In genomic region chr11:12037075-12037686, GRCm38 (mm10) we compare ENCODE assay signal across 9 mouse cellular contexts. TPM values are rescaled to one million over a fixed set of nuclear protein-coding genes. Genes with fewer than 3 reads are reported as not detected.
DNase-seq lines count a peak whose midpoint lies in the region; ATAC-seq lines count a peak whose summit lies in the region.
"Had no signal": no experiment of that assay in that cellular context is flagged by ENCODE, and none has a peak within 500 bp of the region (broad histone marks: within the 10 kb centered on the region; RNA-seq: fewer than 3 reads in every experiment).

No protein-coding gene starts in this region.

- peak; percentile 73 for DNase-seq in Muller cell, postnatal 12 days (ENCODE audit: inconsistent ontology term)
- DNase-seq in layer of hippocampus, postnatal 25 days (ENCODE audit: extremely low spot score in 1 of 2, low spot score in 1 of 2) = no peak

- peak overlapping the region; percentile 79 for H3K9ac ChIP-seq in intestine, embryonic 15.5 days
- H3K9ac ChIP-seq in liver, embryonic 16.5 days (ENCODE audit: low read depth, low read length) = peak overlapping the region; percentile 67
- H3K9ac ChIP-seq in neural tube, embryonic 13.5 days = peak overlapping the region; percentile 78

- H3K4me2 ChIP-seq in intestine, embryonic 15.5 days (replicated peaks) = peak overlapping the region; percentile 62
- H3K4me2 ChIP-seq in liver, embryonic 16.5 days (ENCODE audit: low read depth, low read length) = peak overlapping the region; percentile 60
- H3K4me2 ChIP-seq in neural tube, embryonic 13.5 days = peak overlapping the region; percentile 56

- peak overlapping the region; percentile 87 for H3K27ac ChIP-seq in intestine, embryonic 15.5 days
- H3K27ac ChIP-seq in liver, embryonic 16.5 days (ENCODE audit: low read length) = peak overlapping the region; percentile 62
- H3K27ac ChIP-seq in neural tube, embryonic 13.5 days (replicated peaks) = peak overlapping the region; percentile 78

- peak overlapping the region; percentile 61 for H3K4me3 ChIP-seq in intestine, embryonic 15.5 days (replicated peaks)
- peak overlapping the region; percentile 65 for H3K4me3 ChIP-seq in liver, embryonic 16.5 days (ENCODE audit: low read depth, low read length)
- H3K4me3 ChIP-seq in neural tube, embryonic 13.5 days = peak overlapping the region; percentile 57

- no peaks in the 10 kb centered on the region for H3K36me3 ChIP-seq in intestine, embryonic 15.5 days
- H3K36me3 ChIP-seq in liver, embryonic 16.5 days (ENCODE audit: control insufficient read depth, insufficient read depth) = no peaks in the 10 kb centered on the region
- no peaks in the 10 kb centered on the region for H3K36me3 ChIP-seq in neural tube, embryonic 13.5 days

- WGBS in intestine, embryonic 15.5 days = under 1% methylated on average over 73 of the region's 93 CpGs
- 2% methylated on average over 72 of the region's 93 CpGs for WGBS in liver, embryonic 16.5 days (ENCODE audit: insufficient replicate concordance)
- under 1% methylated on average over 55 of the region's 93 CpGs for WGBS in neural tube, embryonic 13.5 days

- no peaks in the 10 kb centered on the region for H3K4me1 ChIP-seq in intestine, embryonic 15.5 days (replicated peaks)
- H3K4me1 ChIP-seq in liver, embryonic 16.5 days (ENCODE audit: control insufficient read depth, low read depth, low read length) = no peaks in the 10 kb centered on the region; the same call in 1 of the 2 replicates
- H3K4me1 ChIP-seq in neural tube, embryonic 13.5 days (replicated peaks) = peaks cover 9% of the 10 kb centered on the region

- peaks cover 56% of the 10 kb centered on the region for H3K27me3 ChIP-seq in intestine, embryonic 15.5 days (replicated peaks)
- peaks cover 79% of the 10 kb centered on the region for H3K27me3 ChIP-seq in liver, embryonic 16.5 days (ENCODE audit: control insufficient read depth, insufficient read depth, low read depth, low read length)
- H3K27me3 ChIP-seq in neural tube, embryonic 13.5 days = peaks cover 98% of the 10 kb centered on the region

- peak; percentile 22; the same call in 1 of the 2 replicates for ATAC-seq in common myeloid progenitor, adult 5-6 weeks (replicated peaks; ENCODE audit: low read depth, poor library complexity, severe bottlenecking)
- peak; percentile 36 for ATAC-seq in granulocyte monocyte progenitor cell, adult 5-6 weeks (replicated peaks; ENCODE audit: poor library complexity, severe bottlenecking)
- peak; percentile 85 for ATAC-seq in intestine, embryonic 15.5 days
- ATAC-seq in liver, embryonic 16.5 days (ENCODE audit: low read depth) = peak; percentile 75
- ATAC-seq in neural tube, embryonic 13.5 days (ENCODE audit: low read depth) = peak; percentile 64
- ATAC-seq in frontal cortex, adult (ENCODE audit: low TSS enrichment) = no peak

- H3K9me3 ChIP-seq in intestine, embryonic 15.5 days = no peaks in the 10 kb centered on the region
- H3K9me3 ChIP-seq in liver, embryonic 16.5 days (replicated peaks; ENCODE audit: control insufficient read depth, low read length) = no peaks in the 10 kb centered on the region
- no peaks in the 10 kb centered on the region for H3K9me3 ChIP-seq in neural tube, embryonic 13.5 days

RNA-seq across cellular contexts. Expression of gene Grb10, which starts 1.3 kb away (rescaled TPM):
- 16.7 and 20.0 TPM in 2 replicates for total RNA-seq in common myeloid progenitor, adult 5-6 weeks (2017)
- total RNA-seq in granulocyte monocyte progenitor cell, adult 5-6 weeks (2014; fragmentation: Nextera tagmentation) = 11.2 and 20.5 TPM in 2 replicates
- 7.2 and 8.4 TPM in 2 replicates for total RNA-seq in granulocyte monocyte progenitor cell, adult 5-6 weeks (2017)
- polyA plus RNA-seq in intestine, embryonic 15.5 days (2015; fragmentation: Nextera tagmentation; extraction: Ambion mirVana) = 313 and 347 TPM in 2 replicates
- polyA plus RNA-seq in liver, embryonic 16.5 days (2015; fragmentation: Nextera tagmentation; extraction: Ambion mirVana) = 209 and 240 TPM in 2 replicates
- polyA plus RNA-seq in neural tube, embryonic 13.5 days (2015; fragmentation: Nextera tagmentation; extraction: Ambion mirVana) = 133 and 154 TPM in 2 replicates
- 10 to 100 TPM; 21.6 to 22.0 TPM for total RNA-seq in layer of hippocampus, postnatal 25 days (2021)
- total RNA-seq: neutrophil, adult 5-6 weeks had no signal
